Mouse (Mus musculus) olfactory bulb, adult 2 months (tissue): Measurements from ENCODE around the gene Cacna1a.

Experiments
- CTCF ChIP-seq: fragments of 200-500 bp; IDR thresholded peaks from 2 replicates; pipeline ENCODE4 v1.5.1; 2012; ENCODE audit warnings: low read depth, mild to moderate bottlenecking, low read length, moderate library complexity; ENCODE audit not compliant: insufficient read depth
- POLR2A ChIP-seq: fragments of 200-500 bp; IDR thresholded peaks from 2 replicates; pipeline ENCODE4 v1.6.1; 2012; ENCODE audit warnings: mild to moderate bottlenecking, low read depth, low read length, moderate library complexity; ENCODE audit not compliant: insufficient read depth

DNA sequence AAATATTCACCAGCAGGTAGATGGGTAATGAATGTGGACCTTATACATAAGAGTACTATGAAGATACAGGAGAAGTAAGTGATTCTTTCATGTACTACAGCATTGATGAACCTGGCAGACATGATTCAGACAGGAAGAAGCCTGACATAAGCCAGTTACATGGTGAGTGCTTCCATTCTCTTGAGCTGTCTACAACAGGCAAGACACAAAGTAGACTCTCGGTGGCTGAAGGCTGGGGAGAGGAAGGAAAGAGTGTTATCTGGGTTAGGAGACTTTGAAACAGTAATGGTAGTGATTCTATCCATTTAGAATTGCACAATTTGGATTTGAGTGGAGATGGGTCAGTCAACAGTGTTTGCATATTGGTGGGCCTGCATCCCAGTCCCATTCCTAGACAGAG lies 270.7 kb downstream of the Cacna1a start:
- TF ChIP-seq CTCF (no peak), POLR2A (no peak)
